Mouse (Mus musculus): ENCODE measurements at regions not wholly inside any gene's neighbourhood (a gene's known extent, or its start where the extent isn't known, plus 50 kb on each side); places are given as distances from the start of the nearest gene placed in this dataset.
"Not testable (repeated sequence)": the region's sequence is repeated elsewhere in the genome, so short reads cannot be mapped to it uniquely, and the experiment has no call there.

DNA sequence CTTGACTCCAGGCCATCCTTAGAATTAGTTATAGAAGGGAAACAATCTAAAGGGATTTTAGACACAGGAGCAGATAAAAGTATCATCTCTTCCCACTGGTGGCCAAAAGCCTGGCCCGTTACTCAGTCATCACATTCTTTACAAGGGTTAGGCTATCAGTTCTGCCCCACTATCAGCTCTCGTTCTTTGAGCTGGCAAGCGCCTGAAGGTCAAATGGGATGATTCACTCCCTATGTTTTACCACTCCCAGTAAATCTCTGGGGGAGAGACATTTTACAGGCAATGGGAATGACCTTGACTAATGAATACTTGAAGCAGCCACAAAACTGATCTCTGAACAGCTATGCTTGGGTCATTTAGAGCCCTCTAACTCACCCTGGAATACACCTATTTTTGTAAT, 70.8 kb downstream of the Gm4847 start:
- not testable (repeated sequence) for H3K4me1 ChIP-seq (ENCODE audit: control insufficient read depth, insufficient read depth, low read length); H3K4me3 ChIP-seq (ENCODE audit: insufficient read depth, low read length); H3K27ac ChIP-seq (ENCODE audit: insufficient read depth, low read depth, low read length)

DNA sequence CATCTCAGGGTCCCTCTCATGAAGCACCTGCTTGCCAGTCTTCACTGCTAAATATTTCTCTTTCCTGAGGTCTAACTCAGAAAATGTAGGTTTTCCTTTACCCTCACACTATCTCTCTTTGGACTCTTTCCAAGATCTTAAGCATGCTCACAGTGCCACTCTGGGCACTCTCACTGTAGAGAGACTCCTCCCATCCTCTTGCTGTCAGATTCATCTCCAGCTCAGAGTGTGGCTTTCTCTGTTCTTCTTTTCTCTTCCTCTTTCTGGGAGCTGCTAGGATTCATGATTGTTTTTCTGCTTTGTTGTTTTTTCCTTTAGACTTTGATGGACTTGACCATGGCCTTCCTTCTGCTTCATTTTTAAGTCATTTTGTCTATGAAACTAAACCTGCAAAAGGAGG, 74.4 kb upstream of the Gm4846 start:
- Histone ChIP-seq H3K27ac (ENCODE audit: insufficient read depth, low read depth, low read length) (peak overlapping the region; percentile 51), H3K4me3 (ENCODE audit: insufficient read depth, low read length) (no peak overlapping the region), H3K4me1 (ENCODE audit: control insufficient read depth, insufficient read depth, low read length) (peaks cover 10% of the 10 kb centered on the region)
- TF ChIP-seq POLR2A (IDR thresholded peaks at IDR 0.05; ENCODE audit: borderline replicate concordance, low read depth, low read length) = no peak
- no peak for TF ChIP-seq CTCF (IDR thresholded peaks at IDR 0.05; ENCODE audit: low read depth, low read length)
